Mouse (Mus musculus): ENCODE measurements around the gene Dusp23.
A peak's percentile ranks its signal among the peaks of the same experiment; 100 is the strongest.

Dusp23 gene

GRCm38 (mm10) chr1:172632451-172633326, at the start of gene Dusp23:
Dusp23 (minus strand) TSS chr1:172632962.
- DNase-seq (ENCODE audit: low spot score) = peak; percentile 98

- no peak for DNase-seq (ENCODE audit: low spot score)
These were observed 48.0 kb upstream of the Dusp23 start for GRCm38 (mm10) chr1:172680742-172681141.

GRCm38 (mm10) chr1:172670716-172671115, 38.0 kb upstream of the Dusp23 start:
- no peak for DNase-seq (ENCODE audit: low spot score)

GRCm38 (mm10) chr1:172667597-172667996, 34.8 kb upstream of the Dusp23 start:
- DNase-seq (ENCODE audit: low spot score) = no peak

- no peak for DNase-seq (ENCODE audit: low spot score)
These were observed 32.7 kb upstream of the Dusp23 start for GRCm38 (mm10) chr1:172665457-172665856.

- DNase-seq (ENCODE audit: low spot score) = no peak
These were observed 26.9 kb upstream of the Dusp23 start for GRCm38 (mm10) chr1:172659688-172660087.

- no peak for DNase-seq (ENCODE audit: low spot score)
These were observed 24.5 kb upstream of the Dusp23 start for GRCm38 (mm10) chr1:172657266-172657665.

- no peak for DNase-seq (ENCODE audit: low spot score)
These were observed 21.1 kb upstream of the Dusp23 start for GRCm38 (mm10) chr1:172653900-172654299.

GRCm38 (mm10) chr1:172652040-172652662, 19.4 kb upstream of the Dusp23 start:
- no peak for DNase-seq (ENCODE audit: low spot score)

- no peak for DNase-seq (ENCODE audit: low spot score)
These were observed 18.7 kb upstream of the Dusp23 start for GRCm38 (mm10) chr1:172651288-172651987.

GRCm38 (mm10) chr1:172650519-172651287, 17.9 kb upstream of the Dusp23 start:
- peak; percentile 26 for DNase-seq (ENCODE audit: low spot score)

GRCm38 (mm10) chr1:172649396-172649795, 16.6 kb upstream of the Dusp23 start:
- no peak for DNase-seq (ENCODE audit: low spot score)

GRCm38 (mm10) chr1:172647236-172647635, 14.5 kb upstream of the Dusp23 start:
- no peak for DNase-seq (ENCODE audit: low spot score)

- DNase-seq (ENCODE audit: low spot score) = no peak
These were observed 6.0 kb upstream of the Dusp23 start for GRCm38 (mm10) chr1:172638781-172639180.

GRCm38 (mm10) chr1:172637801-172638200, 5.0 kb upstream of the Dusp23 start:
- DNase-seq (ENCODE audit: low spot score) = no peak

GRCm38 (mm10) chr1:172636266-172636665, 3.5 kb upstream of the Dusp23 start:
- no peak for DNase-seq (ENCODE audit: low spot score)

GRCm38 (mm10) chr1:172635258-172635657, 2.5 kb upstream of the Dusp23 start:
- no peak for DNase-seq (ENCODE audit: low spot score)

GRCm38 (mm10) chr1:172634136-172634535, 1.4 kb upstream of the Dusp23 start:
- no peak for DNase-seq (ENCODE audit: low spot score)

GRCm38 (mm10) chr1:172631721-172632120, 1.0 kb downstream of the Dusp23 start:
- no peak for DNase-seq (ENCODE audit: low spot score)

GRCm38 (mm10) chr1:172629831-172630230, 2.9 kb downstream of the Dusp23 start:
- DNase-seq (ENCODE audit: low spot score) = no peak

- no peak for DNase-seq (ENCODE audit: low spot score)
These were observed 6.5 kb downstream of the Dusp23 start for GRCm38 (mm10) chr1:172626306-172626705.

- DNase-seq (ENCODE audit: low spot score) = no peak
These were observed 8.7 kb downstream of the Dusp23 start for GRCm38 (mm10) chr1:172624081-172624480.
